Mouse (Mus musculus): ENCODE measurements at regions not wholly inside any gene's neighbourhood (a gene's known extent, or its start where the extent isn't known, plus 50 kb on each side); places are given as distances from the start of the nearest gene placed in this dataset.

GRCm38 (mm10) chr9:73331066-73331465 lies 217.8 kb downstream of the Rsl24d1 start:
- DNase-seq: no peak

- DNase-seq: no peak
Observed at GRCm38 (mm10) chr9:73336039-73336438, 222.8 kb downstream of the Rsl24d1 start.

DNA sequence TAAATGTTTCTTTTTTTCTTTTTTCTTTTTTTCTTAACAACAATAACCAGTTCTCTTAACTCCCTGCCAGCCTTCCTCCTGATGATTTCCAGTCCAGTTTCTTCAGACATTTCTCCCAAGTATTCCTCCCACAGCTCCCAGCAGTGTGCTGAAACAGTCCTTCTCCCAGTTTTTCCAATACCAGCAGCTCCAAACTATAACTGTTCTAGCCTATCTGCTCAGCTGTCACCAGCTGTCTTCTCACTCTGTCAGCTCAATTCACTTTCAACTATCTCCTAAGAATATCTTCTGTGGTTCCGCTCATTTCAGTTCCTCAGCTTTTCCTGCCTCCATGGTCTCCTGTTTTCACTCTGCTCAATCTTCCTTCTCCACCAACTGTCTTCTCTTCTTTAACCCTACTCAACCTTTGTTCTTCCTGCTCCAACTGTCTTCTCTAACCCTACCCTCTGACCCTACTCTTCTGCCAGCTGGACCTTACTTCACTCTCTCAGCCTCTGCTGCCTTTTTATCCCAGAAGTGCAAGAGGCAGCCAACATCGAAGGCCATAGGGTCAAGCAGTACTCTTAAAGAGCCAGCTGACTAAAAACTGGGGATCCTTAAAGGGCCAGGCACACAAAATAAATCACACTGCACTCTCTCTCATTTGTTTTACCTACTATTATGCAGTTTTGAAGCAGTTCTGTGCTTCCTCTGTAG lies 224.0 kb downstream of the Rsl24d1 start:
- no peak for DNase-seq

- DNase-seq: no peak
Observed at GRCm38 (mm10) chr9:73355876-73356275, 242.7 kb downstream of the Rsl24d1 start.

- DNase-seq: no peak
Observed at GRCm38 (mm10) chr9:73358968-73359367, 245.7 kb downstream of the Rsl24d1 start.

DNA sequence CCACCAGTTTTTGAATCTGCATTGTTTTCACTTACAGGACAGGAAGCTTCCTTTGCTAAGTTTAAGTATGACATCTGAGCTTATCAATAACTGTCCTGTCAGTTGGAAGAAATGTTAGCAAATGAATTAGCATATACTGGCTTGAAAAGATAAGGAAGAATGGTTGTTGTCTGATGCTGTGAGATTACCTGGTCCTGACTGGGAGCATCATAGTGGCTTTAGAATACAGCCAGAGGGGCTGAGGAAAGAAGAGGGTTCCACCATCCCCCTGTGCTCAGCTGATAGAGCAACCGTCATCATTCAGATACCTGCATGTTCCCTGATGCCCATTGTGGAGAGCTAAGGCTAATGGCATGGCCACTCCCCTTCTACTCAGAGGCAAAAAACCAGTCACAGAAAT lies 267.5 kb downstream of the Rsl24d1 start:
- DNase-seq: no peak

GRCm38 (mm10) chr9:73392036-73392435 lies 278.8 kb downstream of the Rsl24d1 start:
- no peak for DNase-seq

GRCm38 (mm10) chr9:73413367-73413930 lies 300.2 kb downstream of the Rsl24d1 start:
- no peak for DNase-seq

DNA sequence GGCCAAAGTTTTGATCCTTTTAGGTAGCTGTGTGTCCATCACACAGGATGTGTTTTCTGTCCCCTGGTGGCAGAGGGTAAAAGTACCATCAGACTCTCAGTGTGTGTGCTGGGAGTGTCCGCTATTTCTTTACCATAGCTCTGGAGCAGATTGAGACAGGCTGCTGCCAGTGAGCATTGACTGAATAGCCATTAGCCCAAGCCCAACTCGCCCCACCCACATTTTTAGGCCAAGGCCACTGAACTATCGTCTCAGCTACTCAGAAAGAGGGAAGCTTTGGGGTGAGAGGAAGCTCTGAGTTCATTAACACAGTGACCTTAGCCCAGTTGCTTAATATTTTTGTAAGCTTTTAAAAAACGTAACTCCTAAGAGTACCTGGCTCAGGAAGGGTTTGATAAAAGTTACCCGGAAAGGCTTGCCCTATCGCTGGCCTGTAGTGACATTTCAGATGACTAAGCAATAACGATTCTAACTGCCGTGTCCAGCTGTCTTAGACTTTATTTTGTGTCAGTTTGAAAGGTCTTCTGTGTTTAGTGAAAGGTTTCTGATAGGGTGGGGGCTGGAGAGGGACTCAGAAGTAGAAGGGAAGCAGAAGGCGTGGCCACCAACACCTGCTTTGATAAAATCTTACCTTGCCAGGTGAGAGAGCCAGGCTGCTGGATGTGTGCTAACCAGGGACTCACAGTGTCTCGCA lies 303.0 kb downstream of the Rsl24d1 start:
- no peak for DNase-seq
